Mouse (Mus musculus) forebrain, embryonic 10.5 days (tissue): ENCODE measurements at regions not wholly inside any gene's neighbourhood (a gene's known extent, or its start where the extent isn't known, plus 50 kb on each side); places are given as distances from the start of the nearest gene placed in this dataset.
A peak's percentile ranks its signal among the peaks of the same experiment; 100 is the strongest.
"Not testable (repeated sequence)": the region's sequence is repeated elsewhere in the genome, so short reads cannot be mapped to it uniquely, and the experiment has no call there.

Source experiments
- DNase-seq: peaks from one replicate; pipeline ENCODE4 v3.0.0-alpha.2; 2017; ENCODE audit warnings: low spot score; ENCODE audit errors: extremely low spot score
- H3K27ac ChIP-seq: fragments of 300-500 bp; sonication (generic); 2 replicates; pipeline ENCODE4 v1.5.1; 2016; ENCODE audit warnings: mild to moderate bottlenecking
- H3K27me3 ChIP-seq: fragments of 300-500 bp; sonication (generic); 2 replicates; pipeline ENCODE4 v1.6.1; 2016; ENCODE audit warnings: mild to moderate bottlenecking; ENCODE audit not compliant: poor library complexity, severe bottlenecking
- H3K36me3 ChIP-seq: fragments of 300-500 bp; sonication (generic); replicated peaks from 2 replicates; pipeline ENCODE4 v1.6.1; 2016; ENCODE audit warnings: mild to moderate bottlenecking, moderate library complexity
- H3K4me1 ChIP-seq: fragments of 300-500 bp; sonication (generic); 2 replicates; pipeline ENCODE4 v1.6.1; 2016
- H3K4me3 ChIP-seq: fragments of 300-500 bp; sonication (generic); 2 replicates; pipeline ENCODE4 v1.5.1; 2016; ENCODE audit warnings: mild to moderate bottlenecking, moderate library complexity
- H3K9me3 ChIP-seq: fragments of 300-500 bp; sonication (generic); 2 replicates; pipeline ENCODE4 v1.6.1; 2016; ENCODE audit warnings: mild to moderate bottlenecking, moderate library complexity
- WGBS: fragments of 180-500 bp; shearing (Covaris S2); methylation state at CpG from one replicate; pipeline ENCODE4 v1.1.7; 2016; 5-methylcytosine and 5-hydroxymethylcytosine counted together

GRCm38 (mm10) chr3:33372806-33373205 lies 229.8 kb upstream of the Pex5l start:
- 68% methylated on average over 1 of the region's 1 CpGs for WGBS
- Histone ChIP-seq H3K27ac (no peak overlapping the region), H3K27me3 (no peaks in the 10 kb centered on the region), H3K9me3 (no peaks in the 10 kb centered on the region), H3K4me3 (no peak overlapping the region), H3K4me1 (no peaks in the 10 kb centered on the region), H3K36me3 (no peaks in the 10 kb centered on the region)
- DNase-seq, result no peak

- 91% methylated on average over 1 of the region's 1 CpGs for whole genome bisulfite sequencing
- no peak overlapping the region for H3K4me3 ChIP-seq
- H3K4me1 ChIP-seq, result no peaks in the 10 kb centered on the region
- H3K36me3 ChIP-seq, result no peaks in the 10 kb centered on the region
- H3K9me3 ChIP-seq, result no peaks in the 10 kb centered on the region
- no peak overlapping the region for H3K27ac ChIP-seq
- DNase-seq, result no peak
- H3K27me3 ChIP-seq, result no peaks in the 10 kb centered on the region
These were observed 220.5 kb upstream of the Pex5l start for GRCm38 (mm10) chr3:33363521-33363920.

DNA sequence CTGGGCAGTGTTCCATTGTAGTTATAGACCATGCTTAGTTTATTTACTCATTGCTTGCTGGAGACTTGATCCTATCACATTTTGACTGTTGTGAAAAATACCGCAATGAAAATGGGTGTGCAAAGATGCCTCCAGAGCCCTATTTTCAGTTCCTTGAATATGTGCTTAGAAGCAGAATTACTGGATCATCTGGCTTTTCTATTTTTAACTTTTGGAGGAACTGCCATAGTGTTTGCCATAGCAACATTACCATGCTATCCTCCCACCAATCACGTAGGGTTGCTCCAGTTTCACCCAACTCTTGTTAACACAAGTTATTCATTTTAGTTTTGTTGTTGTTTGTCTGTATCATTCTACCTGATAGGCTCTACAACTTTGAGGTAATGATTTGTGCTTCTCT lies 217.0 kb upstream of the Pex5l start:
- H3K4me1 ChIP-seq, result no peaks in the 10 kb centered on the region
- no peaks in the 10 kb centered on the region for H3K36me3 ChIP-seq
- 95% methylated on average over 2 of the region's 2 CpGs for WGBS
- H3K4me3 ChIP-seq, result no peak overlapping the region
- no peak overlapping the region for H3K27ac ChIP-seq
- no peaks in the 10 kb centered on the region for H3K27me3 ChIP-seq
- H3K9me3 ChIP-seq, result no peaks in the 10 kb centered on the region
- no peak for DNase-seq

DNA sequence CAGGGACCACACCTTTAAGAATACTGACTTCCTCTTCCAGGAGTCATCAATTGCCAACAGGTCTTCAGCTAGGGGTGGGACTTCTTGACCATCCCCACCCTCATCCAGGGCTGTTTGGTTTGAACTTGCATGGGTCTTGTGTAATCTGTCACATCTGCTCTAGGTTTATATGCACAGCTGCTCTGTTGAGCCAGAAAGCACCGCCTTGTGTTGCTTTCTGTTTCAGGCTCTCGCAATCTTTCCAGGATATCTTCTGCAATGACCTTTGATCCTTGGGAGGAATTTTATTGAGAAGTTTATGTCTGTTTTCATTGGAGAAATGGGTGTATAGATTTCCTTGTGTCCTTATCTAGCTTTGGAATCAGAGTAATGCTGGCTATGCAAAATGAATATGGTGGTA lies 210.8 kb upstream of the Pex5l start:
- Histone ChIP-seq H3K4me1 (no peaks in the 10 kb centered on the region), H3K27me3 (no peaks in the 10 kb centered on the region), H3K36me3 (no peaks in the 10 kb centered on the region), H3K27ac (no peak overlapping the region), H3K9me3 (no peaks in the 10 kb centered on the region), H3K4me3 (no peak overlapping the region)
- 89% methylated on average over 2 of the region's 2 CpGs for WGBS
- no peak for DNase-seq

DNA sequence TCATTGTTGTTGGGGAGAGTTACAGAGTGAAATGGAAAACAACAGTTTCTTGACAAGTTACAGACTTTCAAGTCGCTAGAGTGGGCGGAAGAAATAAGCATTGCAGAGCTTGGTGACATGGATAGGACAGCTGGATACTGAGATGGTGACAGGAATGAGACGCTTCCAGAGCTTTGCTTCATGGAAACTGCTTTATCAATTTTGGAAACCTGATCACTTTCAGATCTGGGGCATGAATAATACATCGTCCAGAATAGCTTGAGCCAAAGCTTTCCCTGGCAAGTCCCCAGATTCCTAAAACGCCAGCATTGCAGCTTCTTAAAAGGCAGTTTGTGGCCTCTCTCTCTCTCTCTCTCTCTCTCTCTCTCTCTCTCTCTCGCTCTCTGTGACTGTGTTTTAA lies 207.9 kb upstream of the Pex5l start:
- Histone ChIP-seq H3K4me3 (no peak overlapping the region), H3K9me3 (no peaks in the 10 kb centered on the region), H3K27ac (no peak overlapping the region), H3K4me1 (no peaks in the 10 kb centered on the region), H3K36me3 (no peaks in the 10 kb centered on the region), H3K27me3 (no peaks in the 10 kb centered on the region)
- DNase-seq, result no peak
- WGBS, result 82% methylated on average over 6 of the region's 6 CpGs

- no peak for DNase-seq
- Histone ChIP-seq H3K27me3 (no peaks in the 10 kb centered on the region), H3K36me3 (no peaks in the 10 kb centered on the region), H3K9me3 (no peaks in the 10 kb centered on the region), H3K4me1 (peaks cover 10% of the 10 kb centered on the region; the same call in 1 of the 2 replicates), H3K4me3 (no peak overlapping the region), H3K27ac (no peak overlapping the region)
- WGBS, result 86% methylated on average over 3 of the region's 3 CpGs
These were observed 191.0 kb upstream of the Pex5l start for GRCm38 (mm10) chr3:33334056-33334455.

- not testable (repeated sequence) for H3K9me3 ChIP-seq, H3K36me3 ChIP-seq, H3K27me3 ChIP-seq, H3K4me1 ChIP-seq, H3K27ac ChIP-seq, DNase-seq, H3K4me3 ChIP-seq
- WGBS, result 87% methylated on average over 1 of the region's 1 CpGs
These were observed 174.6 kb upstream of the Pex5l start for GRCm38 (mm10) chr3:33317691-33318090.

- Histone ChIP-seq H3K4me3 (no peak overlapping the region), H3K4me1 (no peaks in the 10 kb centered on the region), H3K36me3 (no peaks in the 10 kb centered on the region), H3K9me3 (no peaks in the 10 kb centered on the region), H3K27me3 (no peaks in the 10 kb centered on the region), H3K27ac (no peak overlapping the region)
- no peak for DNase-seq
- WGBS, result 92% methylated on average over 3 of the region's 3 CpGs
These were observed 169.3 kb upstream of the Pex5l start for GRCm38 (mm10) chr3:33312230-33312825.

DNA sequence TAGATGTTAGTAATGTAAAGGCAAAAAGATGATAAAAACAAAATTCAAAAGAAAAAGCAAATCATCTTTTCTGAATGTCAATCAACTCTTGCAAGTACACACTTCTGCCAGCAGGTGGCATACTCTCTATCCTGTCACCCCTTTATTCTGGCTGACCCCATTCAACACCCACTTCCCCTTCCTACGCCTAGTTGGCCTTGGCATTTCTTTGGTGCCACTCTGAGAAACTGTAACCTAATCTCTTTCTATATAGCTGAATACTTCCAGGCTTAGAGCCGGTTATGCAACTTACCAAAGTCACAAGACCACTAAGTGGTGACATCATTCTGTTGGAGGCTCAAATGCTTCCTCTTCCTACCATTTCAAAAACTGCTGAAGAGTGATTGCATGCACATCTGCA lies 165.2 kb upstream of the Pex5l start:
- Histone ChIP-seq H3K27ac (no peak overlapping the region), H3K4me3 (no peak overlapping the region), H3K9me3 (no peaks in the 10 kb centered on the region), H3K36me3 (no peaks in the 10 kb centered on the region), H3K27me3 (no peaks in the 10 kb centered on the region), H3K4me1 (no peaks in the 10 kb centered on the region)
- DNase-seq, result peak; percentile 15
- WGBS, result 51% methylated on average over 2 of the region's 2 CpGs

GRCm38 (mm10) chr3:33306169-33306568 lies 163.1 kb upstream of the Pex5l start:
- no peak overlapping the region for H3K4me3 ChIP-seq
- DNase-seq, result no peak
- H3K27ac ChIP-seq, result no peak overlapping the region
- H3K27me3 ChIP-seq, result no peaks in the 10 kb centered on the region
- H3K4me1 ChIP-seq, result no peaks in the 10 kb centered on the region
- no peaks in the 10 kb centered on the region for H3K9me3 ChIP-seq
- no peaks in the 10 kb centered on the region for H3K36me3 ChIP-seq

- no peaks in the 10 kb centered on the region for H3K4me1 ChIP-seq
- H3K9me3 ChIP-seq, result no peaks in the 10 kb centered on the region
- WGBS, result 88% methylated on average over 2 of the region's 2 CpGs
- H3K27me3 ChIP-seq, result no peaks in the 10 kb centered on the region
- DNase-seq, result no peak
- H3K27ac ChIP-seq, result no peak overlapping the region
- H3K4me3 ChIP-seq, result no peak overlapping the region
- H3K36me3 ChIP-seq, result no peaks in the 10 kb centered on the region
These were observed 162.7 kb upstream of the Pex5l start for GRCm38 (mm10) chr3:33305756-33306155.

DNA sequence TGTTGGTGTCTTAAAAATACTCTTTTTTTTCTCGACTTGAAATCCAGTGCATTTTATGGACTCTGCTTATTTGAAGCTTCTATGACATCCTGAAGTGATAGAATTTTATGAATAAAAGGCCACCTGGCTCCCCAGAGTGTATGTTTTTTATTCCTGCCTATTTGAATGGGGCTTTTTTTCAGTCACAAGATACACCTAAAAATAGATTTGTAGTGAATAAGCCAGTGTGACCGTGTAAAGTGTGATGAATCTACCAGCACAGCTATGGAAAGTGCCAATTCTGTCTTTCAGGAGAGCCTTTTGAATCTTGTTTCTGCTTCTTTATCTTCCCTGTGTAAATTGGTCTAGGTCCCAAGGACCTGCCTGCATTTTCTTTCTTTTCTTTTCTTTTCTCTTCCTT lies 119.8 kb upstream of the Pex5l start:
- no peak overlapping the region for H3K27ac ChIP-seq
- no peak overlapping the region for H3K4me3 ChIP-seq
- H3K36me3 ChIP-seq, result no peaks in the 10 kb centered on the region
- H3K27me3 ChIP-seq, result no peaks in the 10 kb centered on the region
- H3K4me1 ChIP-seq, result no peaks in the 10 kb centered on the region
- H3K9me3 ChIP-seq, result no peaks in the 10 kb centered on the region
- WGBS, result 76% methylated on average over 2 of the region's 2 CpGs
- DNase-seq, result no peak

DNA sequence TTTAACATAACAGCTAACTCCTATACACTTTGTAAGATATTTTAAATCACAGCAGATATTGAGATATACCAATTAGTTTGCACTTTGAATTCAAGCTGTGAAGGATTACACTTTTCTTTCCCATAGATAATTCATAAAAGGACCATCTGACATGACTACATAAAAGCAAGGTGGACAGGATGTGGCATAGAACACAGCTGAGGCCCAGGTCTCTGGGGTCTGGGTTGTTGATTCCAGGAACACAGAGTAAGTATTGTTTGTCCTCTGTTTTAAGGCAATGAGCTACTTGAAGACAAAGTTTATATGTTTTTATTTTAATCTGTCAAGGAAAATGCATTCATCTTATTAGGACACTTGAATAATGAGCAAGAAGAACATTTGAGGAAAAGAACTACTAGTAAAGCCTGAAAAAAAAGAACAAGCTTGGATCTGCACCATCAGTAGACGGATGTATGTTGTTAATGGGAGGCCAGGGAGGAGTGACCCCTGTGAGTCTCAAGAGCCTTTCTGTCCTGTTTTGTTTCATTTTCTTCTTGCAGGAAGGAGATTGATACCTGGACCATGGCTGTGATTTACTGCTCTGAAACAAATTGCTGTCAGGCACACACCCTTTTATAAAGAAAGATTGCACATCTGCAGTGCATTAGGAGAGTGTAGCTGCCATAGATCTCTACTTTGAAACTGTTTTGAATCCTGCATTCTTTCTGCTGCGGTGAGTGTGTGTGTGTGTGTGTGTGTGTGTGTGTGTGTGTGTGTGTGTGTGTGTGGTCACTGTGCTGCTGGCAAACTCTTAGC lies 76.4 kb upstream of the Pex5l start:
- H3K9me3 ChIP-seq, result no peaks in the 10 kb centered on the region
- no peaks in the 10 kb centered on the region for H3K36me3 ChIP-seq
- H3K4me1 ChIP-seq, result no peaks in the 10 kb centered on the region
- no peaks in the 10 kb centered on the region for H3K27me3 ChIP-seq
- WGBS, result 71% methylated on average over 2 of the region's 2 CpGs
- H3K4me3 ChIP-seq, result no peak overlapping the region
- H3K27ac ChIP-seq, result no peak overlapping the region
- DNase-seq, result no peak
